Mouse (Mus musculus): ENCODE results near the gene Sumo1.

GRCm38 (mm10) chr1:59625410-59625809 lies 45.2 kb downstream of the Sumo1 start:
- TF ChIP-seq CTCF (conservative IDR thresholded peaks at IDR 0.05 in 1 of 2, IDR thresholded peaks at IDR 0.05 in 1 of 2; ENCODE audit: low read depth in 2 of 2, low read length in 2 of 2) (no peak), E2F4 (IDR thresholded peaks at IDR 0.05; ENCODE audit: insufficient replicate concordance, low read depth, low read length) (no peak), RCOR1 (conservative IDR thresholded peaks at IDR 0.05; ENCODE audit: low read depth, low read length) (no peak), EP300 (IDR thresholded peaks at IDR 0.05; ENCODE audit: low read length) (no peak), POLR2AphosphoS2 (IDR thresholded peaks at IDR 0.05; ENCODE audit: low read depth, low read length) (no peak), CHD2 (IDR thresholded peaks at IDR 0.05; ENCODE audit: low read length) (no peak), USF2 (conservative IDR thresholded peaks at IDR 0.05; ENCODE audit: low read depth, low read length) (no peak), POLR2A (IDR thresholded peaks at IDR 0.05; ENCODE audit: low read depth, low read length) (no peak), MXI1 (IDR thresholded peaks at IDR 0.05; ENCODE audit: low read depth, low read length) (no peak), MYC (IDR thresholded peaks at IDR 0.05; ENCODE audit: low read depth, low read length) (no peak)
